Mouse (Mus musculus) cerebellum, adult 11 months (tissue): ENCODE data around the gene Sec11a.
"Not testable (repeated sequence)": the region's sequence is repeated elsewhere in the genome, so short reads cannot be mapped to it uniquely, and the experiment has no call there.

ENCODE experiments used
- DNase-seq: peaks from one replicate; pipeline ENCODE4 v3.0.0; 2022

Sec11a gene

GRCm38 (mm10) chr7:80947445-80948350, at the start of gene Sec11a:
Sec11a (minus strand) TSS chr7:80947780.
- peak; percentile 95 for DNase-seq

DNA sequence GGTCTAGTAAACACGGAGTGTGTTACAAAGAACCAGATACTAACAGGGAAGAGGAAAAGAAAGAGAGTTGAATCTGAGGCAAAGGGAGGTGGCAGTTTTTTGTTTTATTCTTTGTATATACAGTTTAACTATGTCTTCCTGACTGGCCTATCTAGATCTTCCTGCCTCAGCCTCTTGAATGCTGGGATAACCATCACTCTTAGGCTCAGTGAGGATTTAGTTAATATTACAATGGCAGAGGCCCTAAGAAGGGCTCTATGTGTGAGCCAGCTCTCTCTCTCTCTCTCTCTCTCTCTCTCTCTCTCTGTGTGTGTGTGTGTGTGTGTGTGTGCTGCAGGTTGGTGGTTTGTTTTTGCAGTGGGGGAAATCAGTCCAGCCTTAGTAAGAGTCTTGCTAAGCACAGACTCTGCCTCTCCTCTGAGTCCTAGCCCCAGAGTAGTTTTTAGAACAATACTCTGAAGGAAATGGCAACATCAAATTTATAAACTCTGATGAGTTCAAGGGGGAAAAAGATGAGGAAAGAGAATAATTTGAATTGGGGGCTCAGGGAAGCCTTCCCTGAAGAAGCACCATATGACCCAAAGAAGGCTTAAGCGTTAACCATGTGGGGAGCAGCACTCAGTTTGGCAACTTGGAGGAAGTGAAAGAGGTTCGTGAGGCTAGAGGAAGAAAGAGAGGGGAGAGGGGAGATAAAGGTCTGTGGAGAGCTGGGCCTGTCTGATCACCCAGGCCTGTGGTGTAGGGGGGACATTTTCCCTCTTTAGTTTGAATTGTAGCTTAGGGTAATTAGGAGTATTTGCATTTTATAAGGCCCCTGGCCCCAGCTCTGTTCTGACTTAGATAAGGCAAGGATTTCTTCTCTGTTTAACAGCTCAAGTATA, 47.9 kb upstream of the Sec11a start:
- no peak for DNase-seq

GRCm38 (mm10) chr7:80994663-80995005, 47.1 kb upstream of the Sec11a start:
- DNase-seq: peak; percentile 13

DNA sequence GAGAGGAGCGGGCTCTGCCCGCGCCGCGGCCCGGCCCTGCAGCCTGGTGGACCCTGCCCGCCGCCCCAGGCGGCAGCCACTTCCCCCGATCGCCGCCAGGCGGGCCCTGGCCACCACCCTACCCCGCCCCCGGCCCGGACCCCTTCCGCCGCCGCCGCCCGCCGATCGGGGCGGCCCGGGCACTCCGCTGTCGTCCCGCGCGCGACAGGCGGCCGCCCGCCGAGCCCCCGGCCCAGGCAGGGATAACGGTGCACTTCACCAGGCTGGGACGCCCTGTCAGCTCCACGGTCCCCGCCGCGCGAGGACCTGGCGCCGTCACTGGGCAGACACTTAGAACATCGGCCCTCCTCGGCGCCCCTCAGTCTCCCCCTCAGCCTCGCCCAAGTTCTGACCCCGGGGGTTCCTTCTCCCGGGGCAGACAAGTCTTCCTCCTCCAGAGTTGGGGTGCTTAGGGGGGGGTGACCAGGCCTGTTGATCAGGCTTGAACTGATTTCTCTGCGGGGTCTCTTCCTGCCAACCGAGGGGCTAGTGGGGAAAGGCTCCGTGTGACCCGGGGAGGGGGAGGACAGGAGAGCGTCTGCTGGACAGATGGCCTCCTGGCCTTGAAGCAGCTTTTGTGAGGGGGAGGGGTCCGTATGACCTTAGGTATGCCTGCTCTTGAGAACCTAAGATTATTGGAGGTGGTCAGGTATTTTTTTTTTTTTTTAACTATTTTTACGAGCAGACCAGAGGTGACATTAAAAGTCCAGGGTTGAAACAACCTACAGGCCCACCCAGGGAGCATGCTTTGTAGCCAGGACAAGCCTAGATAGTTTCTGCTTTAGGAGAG, 46.5 kb upstream of the Sec11a start:
- DNase-seq: peak; percentile 43

DNA sequence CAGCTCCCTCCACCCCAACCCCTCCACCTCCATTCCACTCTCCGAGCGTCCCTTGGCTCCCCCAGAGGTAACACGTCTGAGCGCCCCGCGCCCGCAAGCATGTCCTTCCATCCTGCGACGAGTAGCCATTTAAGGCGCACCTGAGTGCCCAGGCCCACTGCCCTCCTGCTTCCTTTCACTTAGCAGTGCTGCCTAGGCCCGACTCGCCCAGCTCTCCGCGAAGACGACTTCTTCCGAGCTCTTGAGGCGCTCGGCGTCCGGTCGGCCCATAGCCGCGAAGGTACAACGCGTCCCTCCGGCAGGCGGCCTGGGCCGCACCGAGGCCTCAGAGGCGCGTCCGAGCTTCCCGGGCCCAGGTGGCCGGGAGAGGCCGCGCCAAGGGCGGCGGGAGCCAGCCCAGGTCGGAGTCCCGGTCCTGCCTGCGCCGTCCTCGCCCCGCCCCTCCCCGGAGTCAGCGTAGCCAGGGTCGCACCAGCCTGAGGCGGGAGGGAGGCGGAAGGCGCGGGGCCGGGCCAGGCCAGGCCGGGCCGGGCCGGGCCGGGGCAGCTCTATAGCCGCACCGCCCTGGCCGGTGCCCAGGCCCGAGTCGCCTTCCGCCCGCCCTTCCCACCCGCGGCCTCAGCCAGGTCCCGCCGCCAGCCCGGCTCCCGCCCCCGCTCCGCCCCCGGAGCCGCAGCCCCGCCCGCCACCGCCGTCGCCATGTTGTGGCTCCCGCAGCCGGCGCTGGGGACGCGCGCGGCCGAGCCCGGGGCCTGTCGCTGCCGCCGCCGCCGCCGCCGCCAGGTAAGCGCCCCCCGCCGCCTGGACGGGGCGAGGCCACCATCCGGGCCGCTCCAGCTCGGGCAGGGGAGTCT, 45.6 kb upstream of the Sec11a start, which contains the start of gene Zfp592:
Gene Zfp592, plus strand, starts transcription at position 702 of the 854 bp plus-strand sequence.
- DNase-seq: peak; percentile 76

DNA sequence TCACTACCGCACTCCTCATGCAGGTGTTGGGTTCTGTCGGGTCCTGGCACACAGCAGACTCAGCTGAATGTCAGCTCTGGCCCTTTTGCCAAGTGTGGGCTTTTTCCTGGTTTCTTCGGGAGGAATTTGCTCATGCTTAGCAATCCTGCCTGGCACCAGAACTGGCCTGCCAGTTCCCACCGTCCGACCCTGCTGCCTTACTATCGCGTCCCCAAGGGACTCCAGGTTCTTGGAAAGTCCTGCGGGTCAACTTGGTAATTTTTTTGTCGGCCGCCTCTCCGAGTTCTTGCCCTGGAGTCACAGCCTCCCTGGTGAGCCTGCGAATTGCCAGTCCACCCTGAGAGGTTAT, 45.0 kb upstream of the Sec11a start:
- DNase-seq: peak; percentile 26

DNA sequence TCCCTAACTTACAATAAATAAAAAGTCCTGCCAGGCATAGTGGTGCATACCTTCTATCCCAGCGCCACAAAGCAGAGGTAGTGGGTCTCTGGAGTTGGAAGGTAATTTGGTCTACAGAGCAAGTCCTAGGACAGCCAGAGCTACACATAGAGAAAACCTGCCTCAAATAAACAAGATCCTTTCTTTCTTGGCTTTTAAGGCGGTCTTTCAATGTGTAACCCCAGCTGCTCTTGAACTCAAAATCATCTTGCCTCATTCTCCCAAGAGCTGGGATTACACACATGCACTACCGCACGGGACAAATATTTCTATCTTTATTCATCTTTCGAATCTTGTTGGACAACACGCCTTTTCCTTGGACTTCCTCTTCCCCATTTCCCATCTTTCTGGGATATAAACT, 44.5 kb upstream of the Sec11a start:
- no peak for DNase-seq

- no peak for DNase-seq
These were observed 44.0 kb upstream of the Sec11a start for GRCm38 (mm10) chr7:80991589-80991988.

- DNase-seq: no peak
These were observed 42.7 kb upstream of the Sec11a start for GRCm38 (mm10) chr7:80990276-80990675.

DNA sequence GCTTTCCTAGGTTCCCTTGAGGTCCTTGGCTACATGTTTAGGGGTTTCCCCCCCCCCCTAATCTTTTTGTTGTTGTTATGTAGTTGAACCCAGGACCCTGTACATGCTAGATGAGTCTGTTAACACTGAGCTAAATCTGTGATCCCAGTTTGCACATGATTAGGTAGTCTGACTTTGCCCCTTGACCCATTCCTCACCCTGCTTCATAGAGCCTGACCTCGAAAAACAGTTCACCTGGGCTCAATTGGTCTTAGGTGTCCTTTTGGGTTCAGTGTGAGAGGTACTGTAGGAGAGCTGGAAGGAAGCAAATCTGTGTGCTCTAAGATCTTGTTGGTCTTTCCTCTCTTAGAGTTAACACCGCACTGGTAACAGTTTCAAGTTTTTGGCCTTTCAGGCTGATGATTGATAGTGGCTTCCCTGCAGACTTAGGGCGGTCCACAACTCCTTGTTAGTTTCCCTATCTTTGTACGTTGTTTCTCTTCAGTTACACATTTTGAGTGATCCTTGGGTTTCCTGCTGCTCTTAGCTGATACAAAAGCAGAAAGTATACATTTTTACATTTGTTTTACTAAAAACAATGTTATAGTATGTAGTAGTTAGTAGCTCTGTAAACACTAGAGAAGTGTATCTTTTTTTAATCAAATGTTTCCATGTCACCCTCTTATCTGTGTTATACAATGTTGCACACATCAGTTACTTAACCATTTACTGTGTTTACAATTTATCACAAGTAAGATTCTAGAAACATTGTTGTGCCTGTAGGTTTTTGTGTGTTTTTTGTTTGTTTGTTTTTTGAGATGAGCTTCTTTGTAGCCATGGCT, 40.4 kb upstream of the Sec11a start:
- DNase-seq: no peak

GRCm38 (mm10) chr7:80986458-80987187, 39.0 kb upstream of the Sec11a start:
- no peak for DNase-seq

DNA sequence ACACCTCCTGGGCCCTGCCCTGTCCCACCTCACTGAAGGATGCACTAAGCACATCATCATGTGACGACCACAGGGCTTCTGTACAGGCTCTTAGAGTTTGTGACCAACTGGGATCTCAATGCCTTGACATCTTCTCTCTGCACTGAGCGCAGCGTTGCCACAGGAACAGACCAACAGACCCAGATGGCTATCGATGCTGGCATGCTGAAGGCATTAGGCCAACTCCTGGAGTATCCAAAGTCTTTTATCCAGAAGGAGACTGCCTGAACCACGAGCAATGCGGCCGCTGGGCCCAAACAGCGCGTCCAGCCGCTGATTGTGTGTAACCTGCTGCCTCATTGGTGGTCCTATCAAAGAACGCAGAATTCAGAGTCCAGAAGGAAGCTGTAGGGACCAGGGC, 33.0 kb upstream of the Sec11a start:
- DNase-seq: no peak

DNA sequence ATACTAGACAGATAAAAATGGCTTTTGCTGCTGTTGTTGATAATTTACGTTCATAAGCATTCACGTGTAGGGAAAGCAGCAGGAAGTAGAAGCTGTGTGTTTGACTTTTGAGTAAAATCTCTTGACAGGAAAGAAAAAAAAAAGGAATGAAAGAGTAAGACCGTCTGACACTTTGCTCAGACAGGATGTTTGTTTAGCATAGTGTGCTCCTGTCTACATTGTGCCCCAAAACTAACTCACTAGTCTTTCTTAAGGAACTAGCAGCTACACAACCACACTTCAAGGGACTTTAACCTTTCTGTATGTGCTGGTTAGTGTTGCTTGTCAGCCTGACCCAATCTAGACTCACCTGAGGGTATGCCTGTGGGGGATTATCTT, 26.0 kb upstream of the Sec11a start:
- not testable (repeated sequence) for DNase-seq

DNA sequence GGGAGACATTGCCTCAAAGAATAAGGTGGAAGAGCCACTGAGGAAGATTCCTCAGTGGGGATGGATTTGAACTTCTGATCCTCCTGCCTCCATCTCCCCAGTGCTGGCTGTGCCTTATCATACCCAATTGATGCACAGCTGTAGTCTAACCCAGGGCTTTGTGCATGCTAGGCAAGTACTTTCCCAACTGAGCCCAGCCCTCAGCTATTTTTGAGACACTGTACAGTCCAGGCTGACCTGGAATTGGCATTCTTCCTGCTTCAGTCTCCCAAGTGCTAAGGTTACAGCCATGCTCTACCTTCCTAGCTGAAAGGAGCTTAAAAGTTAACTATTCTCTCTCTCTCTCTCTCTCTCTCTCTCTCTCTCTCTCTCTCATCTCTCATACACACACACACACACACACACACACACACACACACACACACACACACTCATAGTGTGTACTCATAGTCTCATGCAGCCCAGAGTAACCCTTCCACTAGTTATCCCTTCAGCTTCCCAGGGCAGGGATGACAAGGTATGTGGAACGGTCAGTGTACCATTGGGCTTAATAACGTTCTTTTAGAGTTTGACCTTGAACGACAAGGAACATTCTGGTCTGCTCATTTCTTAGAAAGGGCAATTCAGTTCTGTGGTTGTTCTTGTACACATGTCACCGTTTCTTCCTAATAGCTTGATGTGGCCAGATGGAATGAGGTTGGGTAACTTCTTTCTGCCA, 25.5 kb upstream of the Sec11a start:
- not testable (repeated sequence) for DNase-seq

DNA sequence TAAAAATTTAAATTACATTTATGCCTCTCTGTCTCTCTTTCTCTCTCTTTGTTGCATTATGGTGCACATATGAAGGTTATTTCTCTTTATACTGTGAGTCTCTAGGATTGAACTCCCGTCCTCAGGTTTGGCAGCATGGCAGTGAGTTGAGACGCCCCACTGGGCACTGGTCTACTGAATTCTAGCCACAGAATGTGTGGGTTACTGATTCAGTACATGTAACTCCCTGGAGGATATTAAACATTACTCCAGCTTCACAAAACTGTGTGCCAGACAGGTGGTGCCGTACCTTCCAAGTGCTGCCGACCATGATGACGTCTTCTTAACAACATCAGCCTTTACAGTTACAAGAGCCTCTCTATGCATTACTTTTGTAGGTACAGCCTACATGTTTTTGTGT, 24.5 kb upstream of the Sec11a start:
- no peak for DNase-seq

GRCm38 (mm10) chr7:80971419-80971818, 23.8 kb upstream of the Sec11a start:
- no peak for DNase-seq

- no peak for DNase-seq
These were observed 23.3 kb upstream of the Sec11a start for GRCm38 (mm10) chr7:80970913-80971312.

- DNase-seq: no peak
These were observed 15.2 kb upstream of the Sec11a start for GRCm38 (mm10) chr7:80962799-80963198.

GRCm38 (mm10) chr7:80959003-80959402, 11.4 kb upstream of the Sec11a start:
- no peak for DNase-seq

DNA sequence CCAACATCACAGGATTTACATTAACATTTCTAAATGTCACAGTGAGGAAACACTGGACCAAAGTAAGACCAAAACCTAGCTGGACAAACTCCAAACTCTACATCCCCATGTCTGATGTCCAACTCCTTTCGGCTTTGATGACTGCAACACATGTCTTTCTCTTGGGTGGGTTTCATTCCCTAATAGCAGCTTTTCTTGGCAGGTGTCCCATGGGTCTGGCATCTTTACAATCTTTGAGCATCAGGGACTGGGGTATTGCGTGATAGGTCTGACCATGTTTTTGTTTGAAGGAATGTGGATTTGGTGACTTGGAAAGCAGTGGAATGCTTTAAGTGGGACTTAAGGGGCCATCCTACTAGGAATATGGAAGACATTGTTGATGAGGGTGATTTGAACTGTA, 9.3 kb upstream of the Sec11a start:
- DNase-seq: no peak
